Mouse (Mus musculus): Measurements from ENCODE around the gene Hoxb4. TPM values are rescaled to one million over a fixed set of nuclear protein-coding genes. Genes with fewer than 3 reads are reported as not detected.

Hoxb4 gene
- polyA plus RNA-seq, 1 experiment from 2014 or later: 2.0 TPM

GRCm38 (mm10) chr11:96280399-96281378, 37.4 kb upstream of the Hoxb4 start:
- peak; percentile 71 for DNase-seq (ENCODE audit: low spot score)
- Histone ChIP-seq H3K36me3 (no peaks in the 10 kb centered on the region), H3K27me3 (ENCODE audit: insufficient read depth, poor library complexity, severe bottlenecking) (peaks cover 100% of the 10 kb centered on the region), H3K27ac (no peak overlapping the region), H3K4me3 (no peak overlapping the region), H3K4me1 (peaks cover 20% of the 10 kb centered on the region), H3K9me3 (no peaks in the 10 kb centered on the region)
- WGBS: 6% methylated on average over 8 of the region's 8 CpGs

DNA sequence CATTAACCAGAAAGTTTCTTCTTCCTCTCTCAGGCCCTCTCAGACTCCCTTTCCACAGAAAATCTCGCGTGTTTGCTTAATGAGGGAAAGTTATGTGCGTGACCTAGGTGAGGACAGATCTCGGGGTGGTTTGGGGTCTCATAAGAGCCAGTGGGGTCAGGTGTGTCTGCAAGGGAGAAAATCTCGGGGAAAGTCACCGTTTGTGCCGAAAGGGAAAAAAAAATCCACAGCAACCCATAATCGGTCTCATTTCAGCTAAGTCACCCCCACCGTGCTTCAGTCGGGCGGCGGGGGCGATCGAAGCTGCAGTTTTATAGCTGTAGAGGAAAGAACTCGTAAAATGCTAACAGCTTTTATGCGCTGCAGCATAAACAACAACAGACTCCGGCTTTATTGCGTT, 36.7 kb upstream of the Hoxb4 start:
- H3K9me3 ChIP-seq: no peaks in the 10 kb centered on the region
- H3K27ac ChIP-seq: no peak overlapping the region
- H3K27me3 ChIP-seq (ENCODE audit: insufficient read depth, poor library complexity, severe bottlenecking): peaks cover 100% of the 10 kb centered on the region
- peak; percentile 70 for DNase-seq (ENCODE audit: low spot score)
- no peak overlapping the region for H3K4me3 ChIP-seq
- 7% methylated on average over 18 of the region's 18 CpGs for WGBS
- H3K4me1 ChIP-seq: peaks cover 21% of the 10 kb centered on the region
- H3K36me3 ChIP-seq: no peaks in the 10 kb centered on the region

DNA sequence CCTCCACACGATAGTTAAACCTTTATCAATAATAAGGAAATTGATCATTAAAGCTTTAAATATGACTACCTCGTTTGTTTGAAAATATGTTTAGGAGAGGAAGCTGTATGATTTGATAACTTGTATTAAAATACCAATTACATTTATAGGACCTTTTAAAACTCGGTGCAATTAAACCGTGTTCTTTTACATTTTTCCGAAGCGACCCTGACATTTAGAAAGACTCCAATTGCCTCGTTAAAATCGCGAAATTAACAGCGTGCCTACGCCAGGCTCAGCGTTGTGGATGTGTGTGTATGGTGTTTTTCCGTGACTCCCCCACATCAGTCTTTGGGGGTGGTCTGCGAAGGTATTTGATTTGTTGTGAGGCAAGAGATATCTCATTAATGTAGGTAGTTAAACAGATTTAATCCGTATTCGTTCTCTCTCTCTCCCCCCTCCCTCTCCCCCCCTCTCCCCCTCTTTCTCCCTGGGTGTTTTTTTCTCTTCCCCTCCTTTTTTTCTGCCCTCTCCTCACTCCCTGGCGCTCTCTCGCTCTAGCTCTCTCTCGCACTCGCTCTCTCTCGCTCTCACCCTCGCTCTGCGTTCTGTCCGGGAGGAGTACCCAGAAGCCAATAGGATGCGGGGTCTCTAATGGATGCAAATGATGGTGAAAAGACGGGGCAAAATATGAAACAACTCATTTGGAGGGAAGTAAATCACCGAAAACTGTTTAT, 36.1 kb upstream of the Hoxb4 start, which contains the start of gene Hoxb8:
Gene Hoxb8 (plus strand): TSS at position 51 of the 716 bp plus-strand sequence.
- DNase-seq (ENCODE audit: low spot score): no peak
- 1% methylated on average over 27 of the region's 27 CpGs for WGBS
- Histone ChIP-seq H3K27ac (no peak within 1 kb of the TSS), H3K27me3 (ENCODE audit: insufficient read depth, poor library complexity, severe bottlenecking) (peaks cover 100% of the 10 kb centered on the region), H3K36me3 (no peaks in the 10 kb centered on the region), H3K9me3 (no peaks in the 10 kb centered on the region), H3K4me3 (peak within 1 kb of the TSS; percentile 23), H3K4me1 (peaks cover 26% of the 10 kb centered on the region)

DNA sequence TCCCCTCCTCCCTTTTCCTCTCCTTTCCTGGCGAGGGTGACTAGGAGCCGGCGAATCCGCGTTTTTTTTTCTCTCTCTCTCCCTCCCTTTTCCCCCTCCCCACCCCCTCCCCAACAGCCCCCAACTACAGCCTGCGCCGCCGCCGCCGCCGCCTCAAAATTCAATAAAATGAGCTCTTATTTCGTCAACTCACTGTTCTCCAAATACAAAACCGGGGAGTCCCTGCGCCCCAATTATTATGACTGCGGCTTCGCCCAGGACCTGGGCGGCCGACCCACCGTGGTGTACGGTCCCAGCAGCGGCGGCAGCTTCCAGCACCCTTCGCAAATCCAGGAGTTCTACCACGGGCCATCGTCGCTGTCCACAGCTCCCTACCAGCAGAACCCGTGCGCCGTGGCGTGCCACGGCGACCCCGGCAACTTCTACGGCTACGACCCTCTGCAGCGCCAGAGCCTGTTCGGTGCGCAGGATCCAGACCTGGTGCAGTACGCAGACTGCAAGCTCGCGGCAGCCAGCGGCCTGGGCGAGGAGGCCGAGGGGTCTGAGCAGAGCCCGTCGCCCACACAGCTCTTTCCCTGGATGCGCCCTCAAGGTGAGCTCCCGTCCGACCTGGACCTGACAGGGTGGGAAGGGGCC, 35.2 kb upstream of the Hoxb4 start:
- peak; percentile 76 for DNase-seq (ENCODE audit: low spot score)
- peak overlapping the region; percentile 23 for H3K4me3 ChIP-seq
- under 1% methylated on average over 49 of the region's 49 CpGs for WGBS
- H3K36me3 ChIP-seq: no peaks in the 10 kb centered on the region
- peaks cover 31% of the 10 kb centered on the region for H3K4me1 ChIP-seq
- no peak overlapping the region for H3K27ac ChIP-seq
- H3K9me3 ChIP-seq: no peaks in the 10 kb centered on the region
- peaks cover 100% of the 10 kb centered on the region for H3K27me3 ChIP-seq (ENCODE audit: insufficient read depth, poor library complexity, severe bottlenecking)

DNA sequence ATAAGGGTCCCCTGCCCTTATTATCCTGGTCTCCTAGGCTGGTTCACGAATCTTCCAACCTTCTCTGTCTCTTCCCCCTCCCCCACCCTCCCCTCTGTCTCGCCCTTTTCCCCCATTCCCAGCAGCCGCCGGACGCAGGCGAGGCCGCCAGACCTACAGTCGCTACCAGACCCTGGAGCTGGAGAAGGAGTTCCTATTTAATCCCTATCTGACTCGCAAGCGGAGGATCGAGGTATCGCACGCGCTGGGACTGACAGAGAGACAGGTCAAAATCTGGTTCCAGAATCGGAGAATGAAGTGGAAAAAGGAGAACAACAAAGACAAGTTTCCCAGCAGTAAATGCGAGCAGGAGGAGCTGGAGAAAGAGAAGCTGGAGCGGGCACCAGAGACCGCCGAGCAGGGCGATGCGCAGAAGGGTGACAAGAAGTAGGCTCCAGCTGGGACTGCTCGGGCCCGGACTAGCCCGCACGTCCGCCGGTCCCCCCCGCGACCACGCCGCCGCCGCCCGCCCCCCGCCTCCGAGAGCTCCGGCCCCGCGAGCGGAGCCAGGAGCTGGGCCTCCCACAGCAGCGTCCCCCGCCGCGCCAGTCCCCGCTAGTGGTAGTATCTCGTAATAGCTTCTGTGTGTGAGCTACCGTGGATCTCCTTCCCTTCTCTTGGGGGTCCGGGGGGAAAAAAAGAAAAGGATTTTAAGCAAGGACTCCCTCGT, 33.9 kb upstream of the Hoxb4 start:
- under 1% methylated on average over 49 of the region's 49 CpGs for WGBS
- Histone ChIP-seq H3K27me3 (ENCODE audit: insufficient read depth, poor library complexity, severe bottlenecking) (peaks cover 100% of the 10 kb centered on the region), H3K4me3 (peak overlapping the region; percentile 56), H3K27ac (no peak overlapping the region), H3K4me1 (peaks cover 31% of the 10 kb centered on the region), H3K36me3 (no peaks in the 10 kb centered on the region), H3K9me3 (no peaks in the 10 kb centered on the region)
- peak; percentile 75 for DNase-seq (ENCODE audit: low spot score)

GRCm38 (mm10) chr11:96284774-96285734, 33.0 kb upstream of the Hoxb4 start:
- H3K4me3 ChIP-seq: peak overlapping the region; percentile 56
- peaks cover 100% of the 10 kb centered on the region for H3K27me3 ChIP-seq (ENCODE audit: insufficient read depth, poor library complexity, severe bottlenecking)
- no peaks in the 10 kb centered on the region for H3K9me3 ChIP-seq
- H3K36me3 ChIP-seq: no peaks in the 10 kb centered on the region
- no peak overlapping the region for H3K27ac ChIP-seq
- DNase-seq (ENCODE audit: low spot score): peak; percentile 75
- WGBS: under 1% methylated on average over 37 of the region's 37 CpGs
- peaks cover 31% of the 10 kb centered on the region for H3K4me1 ChIP-seq

GRCm38 (mm10) chr11:96285771-96286738, 32.0 kb upstream of the Hoxb4 start, which contains the start of gene Hoxb7:
TSS of gene Hoxb7 (plus strand) at chr11:96286623.
- Histone ChIP-seq H3K9me3 (no peaks in the 10 kb centered on the region), H3K4me1 (peaks cover 31% of the 10 kb centered on the region), H3K36me3 (no peaks in the 10 kb centered on the region), H3K4me3 (peak within 1 kb of the TSS; percentile 51), H3K27me3 (ENCODE audit: insufficient read depth, poor library complexity, severe bottlenecking) (peaks cover 100% of the 10 kb centered on the region), H3K27ac (no peak within 1 kb of the TSS)
- DNase-seq (ENCODE audit: low spot score): peak; percentile 74
- WGBS: under 1% methylated on average over 43 of the region's 43 CpGs

DNA sequence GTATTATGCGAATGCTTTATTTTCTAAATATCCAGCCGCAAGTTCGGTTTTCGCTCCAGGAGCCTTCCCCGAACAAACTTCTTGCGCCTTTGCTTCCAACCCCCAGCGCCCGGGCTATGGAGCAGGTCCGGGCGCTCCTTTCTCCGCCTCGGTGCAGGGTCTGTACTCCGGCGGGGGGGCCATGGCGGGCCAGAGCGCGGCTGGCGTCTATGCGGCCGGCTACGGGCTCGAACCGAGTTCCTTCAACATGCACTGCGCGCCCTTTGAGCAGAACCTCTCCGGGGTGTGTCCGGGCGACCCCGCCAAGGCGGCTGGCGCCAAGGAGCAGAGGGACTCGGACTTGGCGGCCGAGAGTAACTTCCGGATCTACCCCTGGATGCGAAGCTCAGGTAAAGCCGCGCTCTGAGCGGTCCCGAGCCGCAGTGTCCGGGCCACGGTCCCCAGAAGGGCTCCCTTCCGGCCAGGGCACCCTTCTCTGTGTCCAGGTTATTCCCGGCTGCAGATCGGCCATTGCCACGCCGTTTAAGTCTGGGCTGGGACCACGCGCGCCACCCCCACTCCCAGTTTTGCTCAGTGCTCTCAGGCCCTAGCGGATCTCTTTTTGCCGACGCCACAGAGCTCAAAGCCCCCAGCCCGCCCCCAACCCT, 31.2 kb upstream of the Hoxb4 start:
- H3K27me3 ChIP-seq (ENCODE audit: insufficient read depth, poor library complexity, severe bottlenecking): peaks cover 98% of the 10 kb centered on the region
- H3K4me1 ChIP-seq: peaks cover 31% of the 10 kb centered on the region
- H3K36me3 ChIP-seq: no peaks in the 10 kb centered on the region
- no peaks in the 10 kb centered on the region for H3K9me3 ChIP-seq
- H3K4me3 ChIP-seq: peak overlapping the region; percentile 51
- WGBS: under 1% methylated on average over 55 of the region's 55 CpGs
- no peak overlapping the region for H3K27ac ChIP-seq
- peak; percentile 72 for DNase-seq (ENCODE audit: low spot score)

- no peak overlapping the region for H3K27ac ChIP-seq
- H3K36me3 ChIP-seq: no peaks in the 10 kb centered on the region
- H3K4me3 ChIP-seq: peak overlapping the region; percentile 51
- H3K27me3 ChIP-seq (ENCODE audit: insufficient read depth, poor library complexity, severe bottlenecking): peaks cover 98% of the 10 kb centered on the region
- under 1% methylated on average over 9 of the region's 9 CpGs for WGBS
- DNase-seq (ENCODE audit: low spot score): no peak
- peaks cover 31% of the 10 kb centered on the region for H3K4me1 ChIP-seq
- no peaks in the 10 kb centered on the region for H3K9me3 ChIP-seq
These were observed 30.7 kb upstream of the Hoxb4 start for GRCm38 (mm10) chr11:96287411-96287810.

DNA sequence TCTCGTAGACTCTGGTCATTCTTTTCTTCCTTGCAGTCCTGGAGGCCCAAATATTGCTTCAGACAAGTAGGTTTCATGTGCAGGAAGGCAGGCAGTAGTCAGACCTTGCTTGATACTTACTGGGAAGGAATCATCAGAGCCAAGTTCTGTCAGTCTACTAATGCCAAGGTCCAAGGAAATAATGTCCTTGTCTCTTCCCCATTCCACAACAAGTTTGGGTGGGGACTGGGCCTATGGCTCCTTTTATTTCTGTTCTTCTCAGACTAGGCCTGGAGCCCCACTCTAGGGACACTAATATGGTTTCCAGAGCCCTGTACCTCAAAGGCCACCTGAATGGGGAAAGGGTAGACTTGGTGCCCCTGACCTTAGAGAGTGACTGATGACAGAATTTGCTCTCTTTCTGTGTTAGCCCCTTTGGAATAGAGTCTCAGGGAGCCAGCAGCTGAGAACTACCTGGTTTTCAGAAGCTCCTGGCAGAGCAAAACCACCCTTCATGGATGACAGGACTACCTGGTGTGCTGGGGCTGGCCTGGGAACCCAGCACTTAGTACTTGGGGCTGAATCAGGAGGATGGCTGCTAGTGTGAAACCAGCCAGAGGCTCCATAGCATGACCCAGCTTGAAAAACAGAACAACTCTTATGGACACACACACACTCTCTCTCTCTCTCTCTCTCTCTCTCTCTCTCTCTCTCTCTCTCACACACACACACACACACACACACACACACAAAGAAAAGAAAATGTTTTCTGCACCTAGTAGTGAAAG, 29.4 kb upstream of the Hoxb4 start:
- Histone ChIP-seq H3K27ac (no peak overlapping the region), H3K36me3 (no peaks in the 10 kb centered on the region), H3K27me3 (ENCODE audit: insufficient read depth, poor library complexity, severe bottlenecking) (peaks cover 98% of the 10 kb centered on the region), H3K4me1 (peaks cover 25% of the 10 kb centered on the region), H3K4me3 (no peak overlapping the region), H3K9me3 (no peaks in the 10 kb centered on the region)
- DNase-seq (ENCODE audit: low spot score): no peak
- WGBS: 3% methylated on average over 1 of the region's 1 CpGs
